Mouse (Mus musculus) kidney, embryonic 15.5 days (tissue): ENCODE data around the gene Arsb. TPM values are rescaled to one million over a fixed set of nuclear protein-coding genes. Genes with fewer than 3 reads are reported as not detected.

ENCODE experiments used
- ATAC-seq: fragments of 200-750 bp; cut with Nextera tagmentation; replicated peaks from 2 replicates; pipeline ENCODE4 v1.8.0; 2017; ENCODE audit warnings: moderate TSS enrichment; ENCODE audit not compliant: low FRiP score
- H3K27ac ChIP-seq: fragments of 300-500 bp; sonication (generic); 2 replicates; pipeline ENCODE4 v1.5.1; 2015; ENCODE audit warnings: mild to moderate bottlenecking, inconsistent platforms
- H3K27me3 ChIP-seq: fragments of 300-500 bp; sonication (generic); 2 replicates; pipeline ENCODE4 v1.6.1; 2015; ENCODE audit warnings: inconsistent platforms
- H3K36me3 ChIP-seq: fragments of 300-500 bp; sonication (generic); 2 replicates; pipeline ENCODE4 v1.6.1; 2015; ENCODE audit warnings: inconsistent platforms
- H3K4me1 ChIP-seq: fragments of 300-500 bp; sonication (generic); 2 replicates; pipeline ENCODE4 v1.6.1; 2015; ENCODE audit warnings: inconsistent platforms
- H3K4me2 ChIP-seq: fragments of 300-500 bp; sonication (generic); 2 replicates; pipeline ENCODE4 v1.6.1; 2015; ENCODE audit warnings: moderate library complexity, mild to moderate bottlenecking, inconsistent platforms
- H3K4me3 ChIP-seq: fragments of 300-500 bp; sonication (generic); replicated peaks from 2 replicates; pipeline ENCODE4 v1.5.1; 2015; ENCODE audit warnings: mild to moderate bottlenecking, inconsistent platforms
- H3K9ac ChIP-seq: fragments of 300-500 bp; sonication (generic); 2 replicates; pipeline ENCODE4 v1.6.1; 2015; ENCODE audit warnings: mild to moderate bottlenecking, inconsistent platforms
- H3K9me3 ChIP-seq: fragments of 300-500 bp; sonication (generic); replicated peaks from 2 replicates; pipeline ENCODE4 v1.6.1; 2016; ENCODE audit warnings: inconsistent platforms
- WGBS: fragments of 180-500 bp; shearing (Covaris S2); methylation state at CpG from one replicate; pipeline ENCODE4 v1.1.7; 2015; ENCODE audit warnings: mixed read lengths; 5-methylcytosine and 5-hydroxymethylcytosine counted together
- polyA plus RNA-seq: library from polyadenylated mRNA; unstranded; fragments of >200 nt; fragmentation: Nextera tagmentation; extraction: Ambion mirVana; gene quantifications from 2 replicates; pipeline ENCODE4 v1.2.1, GENCODE M21; 2015

The Arsb gene
- polyA plus RNA-seq, 1 experiment from 2014 or later, result 13.9 TPM

- Histone ChIP-seq H3K4me1 (0 out of 2 replicates have a peak, but pooled peaks cover 5% of the 10 kb centered on the region), H3K4me3 (no peak overlapping the region), H3K27me3 (no peaks in the 10 kb centered on the region), H3K36me3 (no peaks in the 10 kb centered on the region), H3K4me2 (no peak overlapping the region), H3K9me3 (no peaks in the 10 kb centered on the region), H3K27ac (no peak overlapping the region), H3K9ac (no peak overlapping the region)
- 80% methylated on average over 3 of the region's 3 CpGs for WGBS
- ATAC-seq, result no peak
Measured at GRCm38 (mm10) chr13:93762879-93763278, 8.6 kb upstream of the Arsb start.

- H3K36me3 ChIP-seq, result no peaks in the 10 kb centered on the region
- H3K4me2 ChIP-seq, result no peak overlapping the region
- no peaks in the 10 kb centered on the region for H3K9me3 ChIP-seq
- 70% methylated on average over 13 of the region's 13 CpGs for WGBS
- H3K4me3 ChIP-seq, result no peak overlapping the region
- ATAC-seq, result no peak
- H3K27me3 ChIP-seq, result no peaks in the 10 kb centered on the region
- no peak overlapping the region for H3K27ac ChIP-seq
- no peak overlapping the region for H3K9ac ChIP-seq
- no peaks in the 10 kb centered on the region for H3K4me1 ChIP-seq
Measured at GRCm38 (mm10) chr13:93764321-93764973, 7.0 kb upstream of the Arsb start.

DNA sequence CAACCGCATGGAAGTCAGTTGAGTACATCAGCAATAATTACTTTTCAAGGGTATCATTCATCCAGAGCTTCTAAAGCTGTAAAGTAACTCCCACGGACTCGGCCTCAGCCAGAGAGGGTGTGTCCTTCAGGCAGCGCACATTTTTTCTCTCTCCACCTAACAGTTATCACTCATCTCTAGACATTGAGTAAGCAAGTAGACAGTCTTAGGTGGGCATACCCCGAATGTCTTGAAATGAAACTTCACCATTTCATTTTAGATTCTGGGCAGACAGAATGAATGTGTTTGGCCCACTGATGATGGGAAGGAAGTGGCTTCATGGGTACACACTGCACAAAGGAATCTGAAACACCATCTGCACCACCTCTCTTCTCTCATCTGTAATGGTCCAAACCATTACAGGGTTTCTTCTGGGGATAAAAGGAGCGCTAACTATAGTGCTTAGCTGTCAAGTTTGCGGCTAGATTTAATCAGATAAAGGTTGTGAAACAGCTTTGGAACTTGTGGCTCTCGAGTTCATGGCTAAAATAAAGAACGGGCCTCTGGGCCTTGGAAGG, 321 bp upstream of the Arsb start:
- WGBS, result 17% methylated on average over 9 of the region's 9 CpGs
- H3K27me3 ChIP-seq, result no peaks in the 10 kb centered on the region
- H3K36me3 ChIP-seq, result no peaks in the 10 kb centered on the region
- ATAC-seq, result peak; percentile 47
- H3K4me1 ChIP-seq, result peaks cover 24% of the 10 kb centered on the region
- H3K4me2 ChIP-seq, result peak overlapping the region; percentile 99
- H3K9me3 ChIP-seq, result no peaks in the 10 kb centered on the region
- peak overlapping the region; percentile 92 for H3K27ac ChIP-seq
- peak overlapping the region; percentile 72 for H3K4me3 ChIP-seq
- peak overlapping the region; percentile 79 for H3K9ac ChIP-seq

DNA sequence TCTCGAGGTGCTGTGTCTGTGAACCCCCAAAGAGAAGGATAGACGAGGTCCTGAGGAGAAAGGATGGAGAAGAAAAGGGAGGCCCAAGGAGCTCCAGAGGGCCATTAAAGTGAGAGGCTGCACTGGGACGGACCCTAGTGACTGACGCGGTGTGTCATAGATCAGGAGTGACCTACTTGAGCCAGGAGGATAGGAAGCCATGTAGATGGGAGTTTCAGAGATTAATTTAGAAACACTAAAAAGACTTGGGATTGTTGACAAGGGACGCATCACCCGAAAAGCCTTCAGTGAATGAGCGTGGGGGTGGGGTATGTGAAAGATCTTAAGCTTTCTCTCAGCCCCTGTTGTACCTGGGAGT, 828 bp downstream of the Arsb start:
- WGBS, result 29% methylated on average over 8 of the region's 8 CpGs
- peak; percentile 59; the same call in 1 of the 2 replicates for ATAC-seq
- peak overlapping the region; percentile 79 for H3K9ac ChIP-seq
- H3K27me3 ChIP-seq, result no peaks in the 10 kb centered on the region
- no peaks in the 10 kb centered on the region for H3K9me3 ChIP-seq
- peak overlapping the region; percentile 72 for H3K4me3 ChIP-seq
- peak overlapping the region; percentile 99 for H3K4me2 ChIP-seq
- peaks cover 24% of the 10 kb centered on the region for H3K4me1 ChIP-seq
- no peaks in the 10 kb centered on the region for H3K36me3 ChIP-seq
- H3K27ac ChIP-seq, result peak overlapping the region; percentile 92

- Histone ChIP-seq H3K4me2 (peak overlapping the region; percentile 99), H3K9ac (0 out of 2 replicates have a peak overlapping the region, but pooled peaks have one; percentile 79)
- WGBS, result 34% methylated on average over 7 of the region's 7 CpGs
Measured at GRCm38 (mm10) chr13:93772861-93773260, 1.4 kb downstream of the Arsb start.

DNA sequence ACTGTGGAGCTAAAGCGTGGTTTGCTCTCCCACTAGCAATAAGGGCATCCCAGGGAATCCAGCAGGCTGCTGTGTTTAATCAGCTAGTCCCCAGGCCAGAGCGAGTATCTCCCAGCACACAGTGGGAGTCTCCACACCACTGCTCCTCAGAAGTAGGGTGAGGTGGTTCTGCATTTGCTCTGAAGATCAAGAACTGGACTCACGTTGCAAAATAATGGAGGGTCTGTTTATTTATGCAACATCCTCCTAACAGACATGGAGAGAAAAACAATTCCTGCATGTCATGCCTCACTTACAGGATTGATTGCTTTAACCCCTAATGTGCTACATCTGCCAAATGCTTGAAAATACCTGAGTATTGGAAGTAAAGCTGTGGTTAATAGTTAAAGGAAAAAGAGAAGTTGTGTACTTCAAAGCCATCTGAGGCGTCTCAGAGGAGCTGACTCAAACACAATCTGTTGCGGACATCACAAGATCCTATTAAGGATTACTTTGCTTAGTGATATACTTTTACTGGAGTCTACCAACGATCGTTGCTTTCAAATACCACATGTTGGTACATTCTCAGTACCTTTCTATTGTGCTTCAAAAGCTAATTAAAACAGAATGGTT, 2.4 kb downstream of the Arsb start:
- Histone ChIP-seq H3K4me2 (no peak overlapping the region), H3K9me3 (no peaks in the 10 kb centered on the region), H3K4me3 (no peak overlapping the region), H3K9ac (no peak overlapping the region), H3K36me3 (no peaks in the 10 kb centered on the region), H3K27me3 (no peaks in the 10 kb centered on the region), H3K27ac (0 out of 2 replicates have a peak overlapping the region, but pooled peaks have one; percentile 51), H3K4me1 (peaks cover 24% of the 10 kb centered on the region)
- 56% methylated on average over 7 of the region's 7 CpGs for WGBS
- no peak for ATAC-seq

More at GRCm38 (mm10) chr13:93772861-93773260, 1.4 kb downstream of the Arsb start:
- no peak for ATAC-seq
- Histone ChIP-seq H3K9me3 (no peaks in the 10 kb centered on the region), H3K4me3 (peak overlapping the region; percentile 72), H3K36me3 (no peaks in the 10 kb centered on the region), H3K27me3 (no peaks in the 10 kb centered on the region), H3K27ac (no peak overlapping the region), H3K4me1 (peaks cover 24% of the 10 kb centered on the region)

- Histone ChIP-seq H3K27ac (no peak overlapping the region), H3K36me3 (no peaks in the 10 kb centered on the region), H3K27me3 (no peaks in the 10 kb centered on the region), H3K4me3 (no peak overlapping the region), H3K9me3 (no peaks in the 10 kb centered on the region), H3K4me1 (0 out of 2 replicates have a peak, but pooled peaks cover 4% of the 10 kb centered on the region), H3K9ac (no peak overlapping the region), H3K4me2 (no peak overlapping the region)
- no peak for ATAC-seq
- WGBS, result 86% methylated on average over 5 of the region's 5 CpGs
Measured at GRCm38 (mm10) chr13:93782823-93783222, 11.4 kb downstream of the Arsb start.

GRCm38 (mm10) chr13:93785329-93785728, 13.9 kb downstream of the Arsb start:
- WGBS, result 67% methylated on average over 3 of the region's 3 CpGs
- no peak for ATAC-seq
- Histone ChIP-seq H3K9me3 (no peaks in the 10 kb centered on the region), H3K4me3 (no peak overlapping the region), H3K27me3 (no peaks in the 10 kb centered on the region), H3K4me2 (no peak overlapping the region), H3K9ac (no peak overlapping the region), H3K27ac (no peak overlapping the region), H3K36me3 (no peaks in the 10 kb centered on the region), H3K4me1 (0 out of 2 replicates have a peak, but pooled peaks cover 5% of the 10 kb centered on the region)

DNA sequence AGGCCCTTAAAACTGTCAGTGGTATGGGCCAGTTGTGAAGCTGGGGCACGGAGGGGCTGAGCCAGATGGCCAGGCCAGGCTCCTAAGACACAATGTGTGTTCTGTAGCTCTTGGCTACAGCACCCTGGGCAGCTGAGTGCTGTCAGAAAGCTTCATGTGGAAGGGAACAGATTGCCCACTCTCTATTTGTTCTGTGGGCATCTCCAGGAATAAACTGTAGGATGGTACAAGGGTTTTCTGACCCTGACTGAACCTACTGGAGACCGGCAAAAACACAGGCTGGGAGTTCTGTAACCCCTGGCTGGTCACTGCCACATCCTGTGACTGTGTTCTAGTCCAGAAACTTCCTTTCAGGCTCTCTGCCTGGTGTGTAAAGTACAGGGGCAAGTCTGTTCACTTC, 14.6 kb downstream of the Arsb start:
- Histone ChIP-seq H3K27me3 (no peaks in the 10 kb centered on the region), H3K9me3 (no peaks in the 10 kb centered on the region), H3K27ac (no peak overlapping the region), H3K4me1 (0 out of 2 replicates have a peak, but pooled peaks cover 5% of the 10 kb centered on the region), H3K9ac (no peak overlapping the region), H3K36me3 (no peaks in the 10 kb centered on the region), H3K4me3 (no peak overlapping the region), H3K4me2 (no peak overlapping the region)
- WGBS, result 65% methylated on average over 2 of the region's 2 CpGs
- no peak for ATAC-seq

DNA sequence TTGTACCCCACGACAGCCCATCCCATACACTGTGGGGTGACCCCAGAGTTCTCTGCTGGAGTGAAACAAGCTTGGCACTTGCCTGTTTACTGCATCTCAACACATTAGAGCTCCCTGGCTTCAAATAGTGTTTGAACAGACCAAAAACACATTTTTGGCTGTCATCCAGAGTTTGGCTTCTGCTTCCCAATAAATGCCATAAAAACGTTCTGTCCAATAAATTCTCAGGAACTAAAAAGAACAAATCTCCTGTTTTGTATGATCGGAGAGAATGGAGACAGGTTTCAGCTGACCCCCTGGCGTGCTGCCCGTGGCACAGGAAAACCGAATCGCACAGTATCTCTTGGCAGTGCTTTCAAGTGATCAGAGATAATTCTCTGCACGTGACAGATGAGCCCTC, 16.2 kb downstream of the Arsb start:
- WGBS, result 47% methylated on average over 8 of the region's 8 CpGs
- Histone ChIP-seq H3K4me1 (0 out of 2 replicates have a peak, but pooled peaks cover 5% of the 10 kb centered on the region), H3K27ac (no peak overlapping the region), H3K4me2 (no peak overlapping the region), H3K36me3 (no peaks in the 10 kb centered on the region), H3K27me3 (no peaks in the 10 kb centered on the region), H3K9me3 (no peaks in the 10 kb centered on the region), H3K9ac (no peak overlapping the region), H3K4me3 (no peak overlapping the region)
- no peak for ATAC-seq

GRCm38 (mm10) chr13:93792945-93793642, 21.7 kb downstream of the Arsb start:
- Histone ChIP-seq H3K27me3 (no peaks in the 10 kb centered on the region), H3K4me2 (no peak overlapping the region), H3K9me3 (0 out of 2 replicates have a peak, but pooled peaks cover 1% of the 10 kb centered on the region), H3K27ac (peak overlapping the region; percentile 30; the same call in 1 of the 2 replicates), H3K36me3 (peaks cover under 1% of the 10 kb centered on the region; the same call in 1 of the 2 replicates), H3K4me1 (peaks cover 15% of the 10 kb centered on the region), H3K9ac (no peak overlapping the region), H3K4me3 (no peak overlapping the region)
- WGBS, result 28% methylated on average over 11 of the region's 11 CpGs
- peak; percentile 88 for ATAC-seq
